Mouse (Mus musculus): ENCODE data around the gene St6galnac3. TPM values are rescaled to one million over a fixed set of nuclear protein-coding genes. Genes with fewer than 3 reads are reported as not detected.

Gene St6galnac3
- polyA plus RNA-seq, 1 experiment from 2014 or later, result 41.4 TPM

- DNase-seq (ENCODE audit: low spot score) (no peak), ATAC-seq (ENCODE audit: insufficient read depth, low FRiP score, low TSS enrichment) (no peak)
- no peaks in the 10 kb centered on the region for H3K36me3 ChIP-seq (ENCODE audit: control insufficient read depth, insufficient read depth, low read length)
- WGBS, result 62% methylated on average over 2 of the region's 2 CpGs
- H3K9ac ChIP-seq (ENCODE audit: low read length), result no peak overlapping the region
- peaks cover 5% of the 10 kb centered on the region for H3K4me1 ChIP-seq (ENCODE audit: control insufficient read depth, insufficient read depth, low read length)
- H3K9me3 ChIP-seq (ENCODE audit: control insufficient read depth, low read length), result no peaks in the 10 kb centered on the region
- H3K4me2 ChIP-seq (ENCODE audit: low read depth), result no peak overlapping the region
- H3K27me3 ChIP-seq (ENCODE audit: control insufficient read depth, insufficient read depth, low read length), result no peaks in the 10 kb centered on the region
- no peak overlapping the region for H3K4me3 ChIP-seq (ENCODE audit: low read depth, low read length)
- H3K27ac ChIP-seq (ENCODE audit: low read depth, low read length), result no peak overlapping the region
These were observed 34.4 kb downstream of the St6galnac3 start for GRCm38 (mm10) chr3:153690553-153690952.

GRCm38 (mm10) chr3:153689793-153690291, 35.1 kb downstream of the St6galnac3 start:
- H3K27me3 ChIP-seq (ENCODE audit: control insufficient read depth, insufficient read depth, low read length), result no peaks in the 10 kb centered on the region
- DNase-seq (ENCODE audit: low spot score) (no peak), ATAC-seq (ENCODE audit: insufficient read depth, low FRiP score, low TSS enrichment) (no peak)
- no peak overlapping the region for H3K27ac ChIP-seq (ENCODE audit: low read depth, low read length)
- 63% methylated on average over 11 of the region's 11 CpGs for WGBS
- H3K9ac ChIP-seq (ENCODE audit: low read length), result no peak overlapping the region
- H3K9me3 ChIP-seq (ENCODE audit: control insufficient read depth, low read length), result no peaks in the 10 kb centered on the region
- H3K4me2 ChIP-seq (ENCODE audit: low read depth), result no peak overlapping the region
- no peaks in the 10 kb centered on the region for H3K36me3 ChIP-seq (ENCODE audit: control insufficient read depth, insufficient read depth, low read length)
- peaks cover 5% of the 10 kb centered on the region for H3K4me1 ChIP-seq (ENCODE audit: control insufficient read depth, insufficient read depth, low read length)
- H3K4me3 ChIP-seq (ENCODE audit: low read depth, low read length), result no peak overlapping the region

DNA sequence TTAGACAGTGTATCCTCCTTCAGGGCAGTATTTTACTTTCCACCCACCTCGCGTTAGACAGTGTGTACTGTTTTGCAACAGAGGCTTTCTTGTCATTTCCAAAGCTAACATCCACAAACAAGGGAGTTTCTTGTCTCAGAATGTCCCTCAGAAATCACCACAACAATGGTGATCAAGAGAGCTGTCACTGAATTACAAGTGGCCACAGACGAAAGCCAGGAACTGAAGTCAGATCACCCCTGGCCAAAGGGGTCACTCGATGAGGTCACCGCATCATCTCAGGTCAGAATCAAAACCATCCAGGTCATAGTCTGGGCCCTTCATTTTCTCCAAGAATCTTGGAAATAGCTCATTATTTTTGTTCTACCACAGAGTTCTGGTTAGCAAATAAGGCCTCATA, 37.1 kb downstream of the St6galnac3 start:
- WGBS, result 76% methylated on average over 5 of the region's 5 CpGs
- no peak overlapping the region for H3K4me2 ChIP-seq (ENCODE audit: low read depth)
- peaks cover 8% of the 10 kb centered on the region for H3K4me1 ChIP-seq (ENCODE audit: control insufficient read depth, insufficient read depth, low read length)
- H3K4me3 ChIP-seq (ENCODE audit: low read depth, low read length), result no peak overlapping the region
- no peak overlapping the region for H3K9ac ChIP-seq (ENCODE audit: low read length)
- no peak overlapping the region for H3K27ac ChIP-seq (ENCODE audit: low read depth, low read length)
- no peaks in the 10 kb centered on the region for H3K9me3 ChIP-seq (ENCODE audit: control insufficient read depth, low read length)
- H3K36me3 ChIP-seq (ENCODE audit: control insufficient read depth, insufficient read depth, low read length), result no peaks in the 10 kb centered on the region
- H3K27me3 ChIP-seq (ENCODE audit: control insufficient read depth, insufficient read depth, low read length), result no peaks in the 10 kb centered on the region
- DNase-seq (ENCODE audit: low spot score) (no peak), ATAC-seq (ENCODE audit: insufficient read depth, low FRiP score, low TSS enrichment) (no peak)

DNA sequence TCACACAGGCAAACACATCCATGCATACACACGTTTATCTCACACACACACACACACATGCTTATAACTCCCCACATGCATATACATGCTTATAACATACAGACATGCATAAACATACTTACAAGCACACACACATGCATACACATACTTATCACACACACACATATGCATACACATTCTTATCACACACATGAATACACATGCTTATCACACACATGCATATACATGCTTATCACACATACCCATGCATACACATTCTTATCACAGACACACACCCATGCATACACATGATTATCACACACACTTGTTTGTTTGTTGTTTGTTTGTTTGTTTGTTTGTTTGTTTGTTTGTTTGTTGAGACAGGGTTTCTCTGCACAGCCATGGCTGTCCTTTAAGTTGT, 40.1 kb downstream of the St6galnac3 start:
- H3K9ac ChIP-seq (ENCODE audit: low read length), result no peak overlapping the region
- 0 out of 2 replicates have a peak, but pooled peaks cover 3% of the 10 kb centered on the region for H3K4me1 ChIP-seq (ENCODE audit: control insufficient read depth, insufficient read depth, low read length)
- DNase-seq (ENCODE audit: low spot score), result no peak
- H3K27ac ChIP-seq (ENCODE audit: low read depth, low read length), result no peak overlapping the region
- H3K27me3 ChIP-seq (ENCODE audit: control insufficient read depth, insufficient read depth, low read length), result no peaks in the 10 kb centered on the region
- no peaks in the 10 kb centered on the region for H3K9me3 ChIP-seq (ENCODE audit: control insufficient read depth, low read length)
- no peak overlapping the region for H3K4me2 ChIP-seq (ENCODE audit: low read depth)
- no peaks in the 10 kb centered on the region for H3K36me3 ChIP-seq (ENCODE audit: control insufficient read depth, insufficient read depth, low read length)
- H3K4me3 ChIP-seq (ENCODE audit: low read depth, low read length), result no peak overlapping the region
- no peak for ATAC-seq (ENCODE audit: insufficient read depth, low FRiP score, low TSS enrichment)
- WGBS, result 71% methylated on average over 1 of the region's 1 CpGs

GRCm38 (mm10) chr3:153682303-153682702, 42.7 kb downstream of the St6galnac3 start:
- WGBS, result 94% methylated on average over 10 of the region's 10 CpGs
- Histone ChIP-seq H3K27ac (ENCODE audit: low read depth, low read length) (no peak overlapping the region), H3K4me1 (ENCODE audit: control insufficient read depth, insufficient read depth, low read length) (0 out of 2 replicates have a peak, but pooled peaks cover 3% of the 10 kb centered on the region), H3K4me3 (ENCODE audit: low read depth, low read length) (no peak overlapping the region), H3K9me3 (ENCODE audit: control insufficient read depth, low read length) (no peaks in the 10 kb centered on the region), H3K9ac (ENCODE audit: low read length) (no peak overlapping the region), H3K36me3 (ENCODE audit: control insufficient read depth, insufficient read depth, low read length) (no peaks in the 10 kb centered on the region), H3K27me3 (ENCODE audit: control insufficient read depth, insufficient read depth, low read length) (no peaks in the 10 kb centered on the region), H3K4me2 (ENCODE audit: low read depth) (no peak overlapping the region)
- ATAC-seq (ENCODE audit: insufficient read depth, low FRiP score, low TSS enrichment) (no peak), DNase-seq (ENCODE audit: low spot score) (no peak)

DNA sequence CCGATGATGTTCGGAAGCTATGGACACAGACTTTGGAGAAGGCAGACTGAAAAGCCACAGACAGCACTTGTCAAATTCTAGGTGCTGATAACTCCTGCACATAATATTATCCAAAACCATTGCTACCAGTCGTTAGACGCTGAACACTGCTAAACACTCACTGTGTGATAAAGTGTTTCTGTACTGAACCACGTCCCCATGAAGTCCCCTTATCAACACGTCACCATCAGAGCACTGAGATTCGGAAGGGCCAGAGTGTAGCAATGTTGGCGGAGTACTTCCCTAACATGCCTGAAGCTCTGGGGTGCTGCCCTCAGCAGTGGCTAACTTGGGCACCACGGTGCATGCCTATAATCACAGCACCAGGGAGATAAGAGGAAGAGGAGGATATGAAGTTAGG, 43.3 kb downstream of the St6galnac3 start:
- H3K4me3 ChIP-seq (ENCODE audit: low read depth, low read length), result no peak overlapping the region
- WGBS, result 96% methylated on average over 9 of the region's 9 CpGs
- H3K9me3 ChIP-seq (ENCODE audit: control insufficient read depth, low read length), result no peaks in the 10 kb centered on the region
- H3K27me3 ChIP-seq (ENCODE audit: control insufficient read depth, insufficient read depth, low read length), result no peaks in the 10 kb centered on the region
- no peaks in the 10 kb centered on the region for H3K36me3 ChIP-seq (ENCODE audit: control insufficient read depth, insufficient read depth, low read length)
- H3K4me1 ChIP-seq (ENCODE audit: control insufficient read depth, insufficient read depth, low read length), result 0 out of 2 replicates have a peak, but pooled peaks cover 7% of the 10 kb centered on the region
- H3K27ac ChIP-seq (ENCODE audit: low read depth, low read length), result no peak overlapping the region
- no peak overlapping the region for H3K9ac ChIP-seq (ENCODE audit: low read length)
- DNase-seq (ENCODE audit: low spot score), result no peak
- H3K4me2 ChIP-seq (ENCODE audit: low read depth), result no peak overlapping the region
- no peak for ATAC-seq (ENCODE audit: insufficient read depth, low FRiP score, low TSS enrichment)

GRCm38 (mm10) chr3:153675832-153676231, 49.1 kb downstream of the St6galnac3 start:
- Histone ChIP-seq H3K36me3 (ENCODE audit: control insufficient read depth, insufficient read depth, low read length) (no peaks in the 10 kb centered on the region), H3K27me3 (ENCODE audit: control insufficient read depth, insufficient read depth, low read length) (no peaks in the 10 kb centered on the region), H3K4me1 (ENCODE audit: control insufficient read depth, insufficient read depth, low read length) (peaks cover 15% of the 10 kb centered on the region), H3K9me3 (ENCODE audit: control insufficient read depth, low read length) (no peaks in the 10 kb centered on the region), H3K4me3 (ENCODE audit: low read depth, low read length) (no peak overlapping the region), H3K4me2 (ENCODE audit: low read depth) (no peak overlapping the region), H3K9ac (ENCODE audit: low read length) (no peak overlapping the region), H3K27ac (ENCODE audit: low read depth, low read length) (no peak overlapping the region)
- DNase-seq (ENCODE audit: low spot score), result no peak
- ATAC-seq (ENCODE audit: insufficient read depth, low FRiP score, low TSS enrichment), result peak; percentile 62
- WGBS, result 16% methylated on average over 7 of the region's 7 CpGs

GRCm38 (mm10) chr3:153675073-153675472, 49.9 kb downstream of the St6galnac3 start:
- 0 out of 2 replicates have a peak overlapping the region, but pooled peaks have one; percentile 19 for H3K4me2 ChIP-seq (ENCODE audit: low read depth)
- H3K27me3 ChIP-seq (ENCODE audit: control insufficient read depth, insufficient read depth, low read length), result no peaks in the 10 kb centered on the region
- no peaks in the 10 kb centered on the region for H3K36me3 ChIP-seq (ENCODE audit: control insufficient read depth, insufficient read depth, low read length)
- DNase-seq (ENCODE audit: low spot score), result peak; percentile 73
- peak; percentile 62; the same call in 1 of the 2 replicates for ATAC-seq (ENCODE audit: insufficient read depth, low FRiP score, low TSS enrichment)
- H3K4me1 ChIP-seq (ENCODE audit: control insufficient read depth, insufficient read depth, low read length), result peaks cover 15% of the 10 kb centered on the region
- 15% methylated on average over 12 of the region's 12 CpGs for WGBS
- no peak overlapping the region for H3K27ac ChIP-seq (ENCODE audit: low read depth, low read length)
- no peak overlapping the region for H3K9ac ChIP-seq (ENCODE audit: low read length)
- no peaks in the 10 kb centered on the region for H3K9me3 ChIP-seq (ENCODE audit: control insufficient read depth, low read length)
- H3K4me3 ChIP-seq (ENCODE audit: low read depth, low read length), result no peak overlapping the region

DNA sequence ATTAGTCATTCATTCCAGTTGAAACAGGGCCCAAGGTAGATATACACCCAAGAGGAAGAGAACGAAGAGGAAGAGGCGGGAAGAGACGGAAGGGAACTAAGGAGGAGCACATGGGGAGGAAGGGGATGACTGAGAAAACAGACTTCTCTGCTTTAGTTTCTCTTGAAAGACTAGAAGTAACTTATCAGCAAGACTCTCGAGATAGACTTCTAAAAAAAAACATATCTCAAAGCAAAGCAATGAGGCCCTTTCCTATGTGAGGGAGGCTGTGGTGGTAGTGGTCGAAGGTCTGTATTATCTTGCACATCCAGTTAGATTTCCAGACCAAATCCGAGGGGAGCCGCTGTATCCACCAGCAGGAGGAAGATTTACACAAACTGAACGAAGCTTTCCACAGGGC, 50.6 kb downstream of the St6galnac3 start:
- ATAC-seq (ENCODE audit: insufficient read depth, low FRiP score, low TSS enrichment) (no peak), DNase-seq (ENCODE audit: low spot score) (no peak)
- H3K9ac ChIP-seq (ENCODE audit: low read length), result no peak overlapping the region
- H3K4me3 ChIP-seq (ENCODE audit: low read depth, low read length), result no peak overlapping the region
- no peaks in the 10 kb centered on the region for H3K36me3 ChIP-seq (ENCODE audit: control insufficient read depth, insufficient read depth, low read length)
- H3K4me2 ChIP-seq (ENCODE audit: low read depth), result no peak overlapping the region
- WGBS, result 83% methylated on average over 8 of the region's 8 CpGs
- no peaks in the 10 kb centered on the region for H3K9me3 ChIP-seq (ENCODE audit: control insufficient read depth, low read length)
- no peaks in the 10 kb centered on the region for H3K27me3 ChIP-seq (ENCODE audit: control insufficient read depth, insufficient read depth, low read length)
- no peak overlapping the region for H3K27ac ChIP-seq (ENCODE audit: low read depth, low read length)
- peaks cover 15% of the 10 kb centered on the region for H3K4me1 ChIP-seq (ENCODE audit: control insufficient read depth, insufficient read depth, low read length)
